Mouse (Mus musculus) liver, embryonic 12.5 days (tissue): ENCODE data around the gene Trat1. TPM values are rescaled to one million over a fixed set of nuclear protein-coding genes. Genes with fewer than 3 reads are reported as not detected.

Experiments used
- ATAC-seq: fragments of 200-750 bp; cut with Nextera tagmentation; 2 replicates; pipeline ENCODE4 v1.8.0; 2017; ENCODE audit warnings: moderate number of reproducible peaks, mild to moderate bottlenecking, moderate library complexity
- H3K27ac ChIP-seq: fragments of 300-500 bp; sonication (generic); 2 replicates; pipeline ENCODE4 v1.5.1; 2016; ENCODE audit warnings: mild to moderate bottlenecking
- H3K27me3 ChIP-seq: fragments of 300-500 bp; sonication (generic); replicated peaks from 2 replicates; pipeline ENCODE4 v1.6.1; 2016; ENCODE audit warnings: mild to moderate bottlenecking, moderate library complexity
- H3K36me3 ChIP-seq: fragments of 300-500 bp; sonication (generic); 2 replicates; pipeline ENCODE4 v1.6.1; 2016; ENCODE audit warnings: mild to moderate bottlenecking, moderate library complexity
- H3K4me1 ChIP-seq: fragments of 300-500 bp; sonication (generic); 2 replicates; pipeline ENCODE4 v1.6.1; 2016
- H3K4me2 ChIP-seq: fragments of 300-500 bp; sonication (generic); 2 replicates; pipeline ENCODE4 v1.6.1; 2016; ENCODE audit warnings: mild to moderate bottlenecking, moderate library complexity
- H3K4me3 ChIP-seq: fragments of 300-500 bp; sonication (generic); 2 replicates; pipeline ENCODE4 v1.5.1; 2016; ENCODE audit warnings: mild to moderate bottlenecking, moderate library complexity
- H3K9ac ChIP-seq: fragments of 300-500 bp; sonication (generic); 2 replicates; pipeline ENCODE4 v1.6.1; 2016; ENCODE audit warnings: mild to moderate bottlenecking, moderate library complexity
- H3K9me3 ChIP-seq: fragments of 300-500 bp; sonication (generic); replicated peaks from 2 replicates; pipeline ENCODE4 v1.6.1; 2016; ENCODE audit warnings: mild to moderate bottlenecking, moderate library complexity
- WGBS: fragments of 180-500 bp; shearing (Covaris S2); methylation state at CpG from one replicate; pipeline ENCODE4 v1.1.7; 2016; ENCODE audit not compliant: insufficient replicate concordance; 5-methylcytosine and 5-hydroxymethylcytosine counted together
- polyA plus RNA-seq: library from polyadenylated mRNA; unstranded; fragments of >200 nt; fragmentation: Nextera tagmentation; extraction: Ambion mirVana; gene quantifications from 2 replicates; pipeline ENCODE4 v1.2.1, GENCODE M21; 2016

The Trat1 gene
- polyA plus RNA-seq, 1 experiment from 2014 or later = not detected

DNA sequence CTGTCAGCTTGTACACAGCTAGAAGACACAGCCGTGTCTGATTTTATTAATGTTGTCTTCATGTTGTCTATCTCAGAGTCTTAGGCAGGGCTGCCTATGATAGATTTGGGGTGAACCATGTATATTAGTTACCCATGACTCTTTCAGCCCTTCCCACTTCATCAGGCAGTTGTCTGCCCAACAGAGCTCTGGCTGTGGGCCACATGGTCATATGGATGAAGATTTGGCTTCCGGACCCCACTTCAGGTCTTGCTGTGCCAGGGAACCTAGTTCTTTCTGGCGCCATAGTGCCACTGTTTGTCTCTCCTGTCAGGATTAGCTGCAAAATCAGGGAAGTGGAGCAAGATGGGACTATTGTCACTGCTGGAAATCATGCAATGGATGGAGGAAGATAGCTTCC, 69.9 kb downstream of the Trat1 start:
- Histone ChIP-seq H3K9me3 (0 out of 2 replicates have a peak, but pooled peaks cover 1% of the 10 kb centered on the region), H3K4me2 (no peak overlapping the region), H3K27ac (no peak overlapping the region), H3K27me3 (no peaks in the 10 kb centered on the region), H3K36me3 (no peaks in the 10 kb centered on the region), H3K9ac (no peak overlapping the region), H3K4me3 (no peak overlapping the region), H3K4me1 (no peaks in the 10 kb centered on the region)
- 69% methylated on average over 3 of the region's 3 CpGs for WGBS
- no peak for ATAC-seq

Other genes starting within 250 kb of the Trat1 start
- gene Retnlb, start 44.8 kb upstream of the Trat1 start, polyA plus RNA-seq = not detected in 2 replicates
- not detected in 2 replicates for gene Retnla, start 70.5 kb upstream of the Trat1 start, polyA plus RNA-seq
- 1.1 and 1.4 TPM in 2 replicates for gene Retnlg, start 100.6 kb upstream of the Trat1 start, polyA plus RNA-seq
- 11.4 and 12.3 TPM in 2 replicates for gene Dzip3, start 222.1 kb upstream of the Trat1 start, polyA plus RNA-seq
- 24.1 and 24.7 TPM in 2 replicates for gene Cip2a, start 222.2 kb upstream of the Trat1 start, polyA plus RNA-seq